Comparison of ENCODE assay signal across 32 mouse cellular contexts in the genomic region with DNA sequence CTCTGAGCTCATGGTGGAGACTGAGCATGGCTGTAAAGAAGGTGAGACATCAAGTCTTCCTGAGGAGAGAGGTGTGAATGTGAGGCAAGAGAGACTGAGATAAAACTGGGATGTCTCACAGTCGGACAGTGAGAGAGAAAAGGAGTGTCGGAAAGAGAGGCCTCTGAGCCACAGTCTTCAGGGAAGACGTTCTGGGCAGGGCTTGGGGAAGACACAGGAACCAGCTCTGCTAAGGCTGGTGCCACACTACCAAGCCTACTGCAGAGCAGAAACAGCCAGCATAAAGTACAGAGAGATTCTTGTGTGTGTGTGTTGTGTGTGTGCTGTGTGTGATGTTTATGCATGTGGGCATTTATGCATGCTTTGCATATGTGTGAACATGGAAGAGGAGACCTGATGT.
"Had no signal": no experiment of that assay in that cellular context is flagged by ENCODE, and none has a peak within 500 bp of the region (broad histone marks: within the 10 kb centered on the region; RNA-seq: fewer than 3 reads in every experiment).

No protein-coding gene starts in this region.

- H3K4me3 ChIP-seq: heart, embryonic 12.5 days; heart, embryonic 13.5 days; heart, embryonic 15.5 days; hindbrain, embryonic 10.5 days; hindbrain, embryonic 12.5 days; hindbrain, embryonic 13.5 days; hindbrain, embryonic 15.5 days; intestine, embryonic 15.5 days; kidney, embryonic 15.5 days; layer of hippocampus, adult 2 months; left cerebral cortex, adult 2 months had no signal

- H3K4me1 ChIP-seq: heart, embryonic 12.5 days; heart, embryonic 13.5 days; heart, embryonic 15.5 days; hindbrain, embryonic 10.5 days; hindbrain, embryonic 12.5 days; hindbrain, embryonic 13.5 days; hindbrain, embryonic 15.5 days; intestine, embryonic 15.5 days; kidney, embryonic 15.5 days had no signal

- H3K9me3 ChIP-seq: heart, embryonic 12.5 days; heart, embryonic 13.5 days; heart, embryonic 15.5 days; hindbrain, embryonic 10.5 days; hindbrain, embryonic 12.5 days; hindbrain, embryonic 13.5 days; hindbrain, embryonic 15.5 days; intestine, embryonic 15.5 days; kidney, embryonic 15.5 days had no signal

- H3K27ac ChIP-seq: heart, embryonic 13.5 days; heart, embryonic 15.5 days; hindbrain, embryonic 10.5 days; hindbrain, embryonic 12.5 days; hindbrain, embryonic 13.5 days; hindbrain, embryonic 14.5 days; hindbrain, embryonic 15.5 days; hindbrain, postnatal 0 days; intestine, embryonic 15.5 days; kidney, embryonic 15.5 days; kidney, postnatal 0 days; layer of hippocampus, adult 2 months; left cerebral cortex, adult 2 months had no signal

- H3K36me3 ChIP-seq: heart, embryonic 12.5 days; heart, embryonic 13.5 days; heart, embryonic 15.5 days; hindbrain, embryonic 10.5 days; hindbrain, embryonic 12.5 days; hindbrain, embryonic 13.5 days; hindbrain, embryonic 15.5 days; intestine, embryonic 15.5 days; kidney, embryonic 15.5 days had no signal

- H3K27me3 ChIP-seq: heart, embryonic 12.5 days; heart, embryonic 13.5 days; heart, embryonic 15.5 days; hindbrain, embryonic 12.5 days; hindbrain, embryonic 13.5 days; hindbrain, embryonic 15.5 days; intestine, embryonic 15.5 days; kidney, embryonic 15.5 days had no signal

- ATAC-seq: hindbrain, embryonic 16.5 days; hindbrain, postnatal 0 days; inflammation-experienced regulatory T-cells, adult 6 months; intestine, postnatal 0 days had no signal

- DNase-seq: heart, postnatal 10 days; heart, postnatal 14 days; heart, postnatal 36 days; heart, postnatal 4 days; kidney, adult 11 months; kidney, adult 18-20 months; kidney, adult 2 months; kidney, adult 8-10 months; kidney, postnatal 10 days; kidney, postnatal 14 days; kidney, postnatal 25 days; kidney, postnatal 36 days; kidney, postnatal 4 days; layer of hippocampus, adult 9-11 months; layer of hippocampus, postnatal 36 days had no signal
